Mouse (Mus musculus): ENCODE data around the gene Wrnip1. TPM values are rescaled to one million over a fixed set of nuclear protein-coding genes. Genes with fewer than 3 reads are reported as not detected.
"Not testable (repeated sequence)": the region's sequence is repeated elsewhere in the genome, so short reads cannot be mapped to it uniquely, and the experiment has no call there.

The Wrnip1 gene
- total RNA-seq, 2 experiments from 2014 or later, result 5.9 to 7.4 TPM

DNA sequence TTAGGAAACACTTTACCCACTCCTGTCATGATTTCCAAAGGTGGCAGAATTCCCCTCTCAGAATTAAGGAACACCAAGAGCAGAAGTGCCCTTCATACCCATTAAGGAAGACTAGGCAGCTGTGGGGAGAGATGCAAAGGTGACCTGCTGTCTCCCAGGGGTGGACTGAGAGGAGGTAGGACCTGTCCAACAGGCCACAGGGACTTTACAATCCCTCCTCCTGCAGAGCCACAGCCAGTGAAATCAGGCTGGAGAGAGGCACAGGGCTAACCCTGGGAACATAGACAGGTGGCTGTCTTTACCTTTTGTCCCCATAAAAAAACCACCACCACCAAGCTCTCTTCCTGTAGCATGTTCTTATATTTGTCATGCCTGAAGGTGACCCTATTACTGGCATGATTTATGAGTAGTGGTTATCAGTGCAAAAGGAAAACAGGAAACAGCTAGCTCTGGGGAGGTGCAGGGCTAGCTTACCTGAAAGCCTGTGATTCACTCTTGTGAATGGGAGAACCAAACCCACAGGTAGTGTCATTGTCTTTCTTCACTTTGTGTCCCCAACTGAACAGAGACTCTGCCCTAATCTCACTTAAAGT, 47.8 kb downstream of the Wrnip1 start:
- DNase-seq, result no peak
- intact Hi-C loops (cut with DNase I), result no loop called here

DNA sequence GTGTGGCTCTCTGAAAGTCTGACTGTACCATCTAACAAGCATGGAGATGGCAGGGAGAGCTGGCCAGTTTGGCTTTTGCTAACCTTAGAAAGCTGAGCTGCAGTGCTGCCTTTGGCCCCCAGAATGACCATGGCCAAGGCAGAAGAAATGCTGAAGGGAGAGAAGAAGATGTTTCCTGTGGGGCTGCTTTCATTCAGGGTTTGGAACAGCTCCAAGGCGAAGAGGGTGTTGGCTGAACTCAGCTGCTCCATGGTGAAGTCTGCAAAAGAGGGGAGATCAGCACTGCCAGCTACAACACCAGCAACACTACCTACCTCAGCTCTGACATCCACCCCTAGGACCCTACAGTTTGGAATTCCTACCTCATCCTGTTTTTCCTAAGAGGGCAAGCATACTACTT, 48.3 kb downstream of the Wrnip1 start:
- DNase-seq, result no peak
- intact Hi-C loops (cut with DNase I), result no loop called here

DNA sequence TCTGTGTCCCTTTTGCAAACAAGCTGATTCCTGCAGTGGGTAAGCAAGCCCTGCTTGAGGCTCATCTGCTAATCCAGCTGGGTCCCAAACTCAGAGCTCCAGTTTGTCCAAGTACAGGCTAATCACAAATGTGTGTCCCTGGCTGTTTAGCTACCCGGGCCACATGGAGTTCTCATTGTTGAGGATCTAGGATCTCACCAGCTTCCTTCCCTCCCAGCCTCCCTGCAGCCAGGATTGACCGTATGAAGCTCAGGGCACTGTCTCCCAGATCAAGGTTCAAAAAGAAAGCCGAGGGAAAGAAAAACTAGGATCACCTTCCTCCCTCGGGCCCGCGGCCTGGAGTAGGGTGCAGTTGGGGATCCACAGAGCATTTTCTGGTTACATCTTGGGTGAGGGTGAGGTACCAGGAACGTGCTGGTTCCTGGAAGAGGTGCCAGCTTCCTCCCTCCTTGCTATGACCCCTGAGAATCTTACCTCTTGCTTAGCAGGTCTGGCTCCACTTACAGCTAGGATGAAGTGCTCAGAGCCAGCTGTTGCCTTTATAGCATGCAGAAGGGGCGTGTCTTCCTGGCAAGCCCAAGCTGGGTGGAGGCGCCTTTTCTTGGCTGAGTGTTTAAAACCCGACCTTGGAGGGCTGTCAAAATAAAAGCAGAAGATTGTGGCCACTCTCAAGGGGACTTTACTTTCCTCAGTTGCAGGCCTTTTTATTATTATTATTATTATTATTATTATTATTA, 49.0 kb downstream of the Wrnip1 start, which contains the start of gene Serpinb1a:
Serpinb1a (minus strand) TSS at position 518 of the 737 bp plus-strand sequence.
- intact Hi-C loops (cut with DNase I), result no loop called here
- peak; percentile 62 to 67 for DNase-seq

DNA sequence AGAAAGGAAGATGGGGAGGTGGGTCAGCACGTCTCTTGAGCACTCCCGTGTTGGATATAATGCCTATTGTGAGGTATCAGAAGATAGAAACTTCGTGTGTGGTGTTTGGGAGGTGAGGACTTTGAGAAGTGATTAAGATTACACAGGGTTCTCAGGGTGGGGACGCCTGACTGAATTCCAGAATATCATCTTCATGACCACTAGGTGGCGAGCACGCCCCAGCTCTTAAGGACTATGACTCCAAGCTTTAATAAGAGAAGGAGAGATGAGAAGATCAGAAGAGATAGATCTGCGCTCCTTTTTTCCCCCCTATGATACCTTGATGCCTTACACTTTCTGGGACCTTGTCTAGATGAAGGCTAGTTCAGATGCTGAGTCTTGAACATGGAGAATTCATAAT, 50.1 kb downstream of the Wrnip1 start:
- DNase-seq, result peak in 1 of 2 experiments; percentile 23
- intact Hi-C loops (cut with DNase I), result no loop called here

DNA sequence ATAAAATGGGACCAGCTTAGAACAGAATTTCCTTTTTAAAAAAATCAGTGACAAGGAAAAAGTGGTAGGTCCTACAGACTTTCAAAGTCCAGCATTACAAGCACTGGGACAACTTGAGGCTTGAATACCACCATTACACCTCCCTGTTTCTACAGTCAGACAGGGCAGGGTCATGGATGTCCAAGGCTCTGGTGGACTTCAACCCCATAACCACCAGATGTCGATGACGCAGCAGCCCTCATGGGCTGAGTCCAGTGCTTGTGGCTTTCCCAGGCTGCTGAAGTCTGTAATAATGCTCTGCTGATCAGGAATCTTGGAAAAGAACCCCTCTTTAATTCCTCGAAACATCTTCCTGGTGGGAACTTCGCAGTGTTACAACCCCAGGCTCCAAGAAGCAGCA, 50.7 kb downstream of the Wrnip1 start:
- intact Hi-C loops (cut with DNase I), result no loop called here

DNA sequence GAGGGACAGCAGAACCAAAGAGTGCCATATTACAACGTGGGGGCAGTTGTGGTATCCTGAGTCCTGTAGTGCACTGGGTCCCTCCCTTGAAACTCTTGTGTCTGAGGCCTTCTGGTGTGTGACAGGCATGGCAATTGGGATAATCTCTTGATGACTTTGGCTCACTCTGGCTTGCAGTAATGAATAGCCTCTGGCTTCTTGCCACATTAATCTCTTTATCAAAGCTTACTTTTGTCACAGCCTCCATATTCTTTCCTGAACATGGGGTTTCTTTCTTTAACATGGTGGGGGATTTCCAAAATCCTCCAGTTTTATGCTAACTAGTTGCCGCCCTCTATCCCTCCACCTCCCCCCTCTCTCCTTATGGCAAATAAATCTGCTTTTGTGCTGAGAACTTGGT, 51.2 kb downstream of the Wrnip1 start:
- no peak for DNase-seq
- intact Hi-C loops (cut with DNase I), result no loop called here

More for the DNA sequence above, 50.7 kb downstream of the Wrnip1 start:
- no peak for DNase-seq

DNA sequence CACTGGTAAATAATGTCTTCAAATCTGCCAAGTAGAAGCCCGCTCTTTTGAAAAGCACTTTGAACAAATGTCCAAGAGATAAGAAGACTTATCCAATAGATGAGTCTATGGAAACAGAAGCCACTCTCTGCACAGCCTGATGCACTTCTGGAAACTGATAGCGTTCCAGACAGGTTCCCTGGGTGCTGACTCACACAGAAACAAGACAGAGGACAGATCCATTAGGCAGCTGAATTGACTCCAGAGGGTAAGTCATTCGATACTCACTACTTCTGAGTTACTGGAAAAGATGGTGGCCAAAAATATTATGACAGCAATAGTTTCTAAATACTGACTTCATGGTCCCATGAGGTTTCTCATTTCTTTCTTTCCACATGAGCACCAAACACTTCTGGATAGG, 59.0 kb downstream of the Wrnip1 start:
- intact Hi-C loops (cut with DNase I), result no loop called here
- DNase-seq, result peak in 1 of 2 experiments; percentile 19

DNA sequence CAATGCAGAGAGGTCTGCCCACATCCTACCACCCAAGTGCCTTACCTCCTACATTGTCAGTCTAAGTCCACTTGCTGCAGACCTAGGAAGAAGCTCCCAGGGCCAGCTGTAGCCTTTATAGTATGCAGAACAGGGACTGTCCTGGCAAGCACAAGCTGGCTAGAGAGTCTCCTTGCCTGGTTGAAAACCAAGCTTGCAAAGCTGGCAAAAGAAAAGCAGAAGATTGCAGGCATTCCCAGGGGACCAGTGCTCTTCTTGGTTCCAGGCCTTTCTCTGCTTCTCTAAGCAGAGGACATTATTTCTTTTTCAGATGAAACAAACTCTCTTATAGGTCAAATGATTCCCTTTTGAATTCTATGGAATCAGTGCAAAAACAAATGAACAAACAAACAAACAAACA, 61.6 kb downstream of the Wrnip1 start:
- intact Hi-C loops (cut with DNase I), result no loop called here

DNA sequence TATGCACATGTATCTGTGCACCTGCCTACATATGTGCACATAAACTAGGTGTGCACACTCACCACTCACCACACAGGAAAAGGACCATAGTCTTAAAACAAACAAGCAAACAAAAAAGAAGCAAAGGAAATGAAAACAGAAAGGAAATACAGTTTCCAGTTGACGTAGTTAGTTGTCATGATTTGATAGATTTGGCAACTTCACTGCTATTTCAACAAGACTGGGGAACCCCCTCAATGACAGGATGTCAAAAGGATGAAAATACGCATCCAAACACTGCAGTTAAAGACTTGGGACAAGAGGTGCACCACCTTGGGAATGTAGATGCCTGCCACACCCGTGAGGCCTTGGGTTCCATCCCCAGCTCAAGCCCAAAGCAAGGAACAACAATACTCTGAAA, 62.7 kb downstream of the Wrnip1 start:
- DNase-seq, result not testable (repeated sequence)

More for the DNA sequence above, 61.6 kb downstream of the Wrnip1 start:
- DNase-seq, result no peak

DNA sequence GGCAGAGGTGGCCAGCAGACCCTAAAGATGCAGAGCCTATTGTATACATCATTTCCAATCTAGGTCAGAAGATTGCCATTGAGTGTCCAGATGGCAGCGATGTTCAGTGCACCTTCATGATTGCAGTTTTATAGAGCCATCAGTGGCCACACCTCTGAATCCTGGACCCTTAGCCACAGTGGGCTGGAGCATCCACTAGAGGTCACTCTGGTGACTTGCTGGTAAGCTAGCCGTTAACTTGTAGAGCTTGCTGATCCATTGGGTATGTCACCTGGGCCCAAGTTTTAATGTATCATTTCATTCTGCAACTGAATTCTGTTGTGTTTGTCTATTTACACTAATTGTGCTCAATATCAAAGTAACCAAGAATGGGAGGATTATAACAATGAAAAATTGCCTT, 63.8 kb downstream of the Wrnip1 start:
- no peak for DNase-seq
- intact Hi-C loops (cut with DNase I), result no loop called here

More for the DNA sequence above, 62.7 kb downstream of the Wrnip1 start:
- intact Hi-C loops (cut with DNase I), result not testable (repeated sequence)

DNA sequence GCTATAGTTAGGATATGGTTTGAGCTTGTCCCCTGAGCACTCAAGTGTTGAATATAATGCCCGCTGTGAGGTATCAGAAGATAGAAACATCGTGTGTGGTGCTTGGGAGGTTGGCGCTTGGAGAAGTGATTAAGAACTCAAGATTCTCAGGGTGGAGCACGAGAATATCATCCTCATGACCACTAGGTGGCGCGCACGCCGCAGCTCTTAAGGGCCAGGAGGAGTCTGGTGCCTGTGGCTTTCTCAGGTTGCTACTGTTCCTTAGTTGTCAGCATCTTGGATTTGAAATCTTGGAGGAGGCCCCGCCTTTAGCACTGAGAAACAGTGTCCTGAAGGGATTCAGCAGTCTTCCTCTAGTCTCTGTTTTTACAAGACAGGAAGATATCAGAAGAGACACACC, 64.6 kb downstream of the Wrnip1 start:
- DNase-seq, result peak; percentile 57 to 66
- intact Hi-C loops (cut with DNase I), result loop anchor here (1.0 kb wide), 1 partner anchor 34 kb away; no protein-coding TSS in a partner anchor

DNA sequence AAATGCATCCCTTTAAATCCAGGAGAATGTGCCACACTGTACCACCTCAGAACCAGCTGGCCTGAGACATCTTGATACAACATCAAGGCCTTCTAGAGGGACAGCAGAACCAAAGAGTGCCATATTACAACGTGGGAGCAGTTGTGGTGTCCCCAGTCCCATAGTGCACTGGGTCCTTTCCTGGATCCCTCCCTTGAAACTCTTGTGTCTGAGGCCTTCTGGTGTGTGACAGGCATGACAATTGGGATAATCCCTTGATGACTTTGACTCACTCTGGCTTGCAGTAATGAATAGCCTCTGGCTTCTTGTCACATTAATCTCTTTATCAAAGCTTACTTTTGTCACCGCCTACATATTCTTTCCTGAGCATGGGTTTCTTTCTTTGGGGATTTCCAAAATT, 65.2 kb downstream of the Wrnip1 start:
- intact Hi-C loops (cut with DNase I), result no loop called here
- DNase-seq, result no peak

DNA sequence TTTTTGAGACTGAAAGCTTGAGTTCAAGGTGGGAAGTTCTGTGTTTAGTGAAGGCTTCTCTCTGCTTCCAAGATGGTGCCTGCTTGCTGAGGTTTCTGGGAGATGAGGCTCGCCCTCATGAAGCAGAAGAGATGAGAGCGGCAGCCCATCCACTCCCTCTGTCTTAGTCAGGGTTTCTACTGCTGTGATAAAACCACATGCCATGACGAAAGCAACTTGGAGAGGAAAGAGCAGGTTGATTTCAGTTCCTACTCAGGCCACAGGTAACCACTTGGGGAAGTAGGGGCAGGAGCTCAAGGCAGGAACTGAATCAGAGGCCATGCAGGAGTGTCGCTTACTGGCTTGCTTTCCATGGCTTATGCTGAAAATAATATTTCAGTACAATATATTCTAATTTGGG, 66.4 kb downstream of the Wrnip1 start:
- intact Hi-C loops (cut with DNase I); DNase-seq: not testable (repeated sequence)

DNA sequence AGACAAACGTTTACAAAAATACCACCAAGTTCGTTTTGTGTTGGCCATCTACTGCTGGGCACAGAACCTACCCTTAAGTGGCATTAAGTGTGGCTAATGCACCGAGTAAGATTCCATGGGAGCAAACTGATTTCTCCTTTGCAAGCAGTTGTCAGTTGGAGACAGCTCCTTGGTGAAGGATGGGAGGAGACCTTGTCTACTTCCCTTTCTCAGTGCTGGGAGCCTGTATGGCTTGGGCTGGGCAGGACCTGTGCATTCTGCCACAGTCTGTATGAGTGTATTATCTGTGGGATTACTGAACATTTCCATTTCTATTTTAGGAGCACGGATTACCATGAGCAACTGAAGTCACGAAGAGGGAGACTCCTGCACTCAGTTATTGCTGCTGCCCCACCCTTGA, 67.0 kb downstream of the Wrnip1 start:
- DNase-seq, result no peak
- intact Hi-C loops (cut with DNase I), result no loop called here

Other genes starting within 250 kb of the Wrnip1 start
- 1,000 to 10,000 TPM; 1,458 to 1,785 TPM for gene Mylk4, start 18.1 kb upstream of the Wrnip1 start, total RNA-seq (2021)
- not detected for gene D930007J09Rik, start 811 bp downstream of the Wrnip1 start, total RNA-seq (2021)
- 1 to 10 TPM; 2.6 to 6.0 TPM for gene Serpinb1a, start 49.1 kb downstream of the Wrnip1 start, total RNA-seq (2021)
- gene Serpinb1c, start 96.2 kb downstream of the Wrnip1 start, total RNA-seq (2021), result 1 to 10 TPM; 1.8 to 2.2 TPM
- 1 to 10 TPM; 2.8 to 3.5 TPM for gene Serpinb6b, start 163.2 kb downstream of the Wrnip1 start, total RNA-seq (2021)
- 1 to 10 TPM; 1.5 to 1.7 TPM for gene Serpinb9, start 201.2 kb downstream of the Wrnip1 start, total RNA-seq (2021)
- not detected for gene Serpinb9b, start 225.4 kb downstream of the Wrnip1 start, total RNA-seq (2021)